Mouse (Mus musculus) heart, embryonic 14.5 days (tissue): ENCODE measurements at regions not wholly inside any gene's neighbourhood (a gene's known extent, or its start where the extent isn't known, plus 50 kb on each side); places are given as distances from the start of the nearest gene placed in this dataset.
A peak's percentile ranks its signal among the peaks of the same experiment; 100 is the strongest.

Experiments used
- ATAC-seq: fragments of 200-750 bp; cut with Nextera tagmentation; 2 replicates; pipeline ENCODE4 v1.8.0; 2017; ENCODE audit warnings: low read depth, moderate TSS enrichment; ENCODE audit not compliant: insufficient number of reproducible peaks, insufficient read depth, low FRiP score
- H3K27ac ChIP-seq, 2 experiments: fragments of 200-500 bp in 1 of 2; fragments of 300-500 bp in 1 of 2; sonication (generic) in 1 of 2; replicated peaks in 1 of 2; 2 replicates each; pipeline ENCODE4 v1.5.1; 2012 to 2014; ENCODE audit warnings: low read depth in 2 of 2, low read length in 2 of 2, control low read depth in 1 of 2, mild to moderate bottlenecking in 1 of 2, mixed read lengths in 1 of 2; ENCODE audit not compliant: control insufficient read depth in 1 of 2, insufficient read depth in 1 of 2
- H3K27me3 ChIP-seq: fragments of 300-500 bp; sonication (generic); 2 replicates; pipeline ENCODE4 v1.6.1; 2014; ENCODE audit warnings: mild to moderate bottlenecking, low read length, control low read depth; ENCODE audit not compliant: control insufficient read depth, insufficient read depth
- H3K36me3 ChIP-seq: fragments of 300-500 bp; sonication (generic); 2 replicates; pipeline ENCODE4 v1.6.1; 2014; ENCODE audit warnings: mild to moderate bottlenecking, control low read depth, low read length, mixed read lengths; ENCODE audit not compliant: control insufficient read depth, insufficient read depth
- H3K4me1 ChIP-seq, 2 experiments: fragments of 200-500 bp in 1 of 2; fragments of 300-500 bp in 1 of 2; sonication (generic) in 1 of 2; 2 replicates each; pipeline ENCODE4 v1.6.1; 2012 to 2014; ENCODE audit warnings: low read length in 2 of 2, control low read depth in 1 of 2, mixed read lengths in 1 of 2; ENCODE audit not compliant: control insufficient read depth in 2 of 2, insufficient read depth in 2 of 2
- H3K4me2 ChIP-seq: fragments of 300-500 bp; sonication (generic); 2 replicates; pipeline ENCODE4 v1.6.1; 2014; ENCODE audit warnings: mild to moderate bottlenecking, low read length
- H3K4me3 ChIP-seq, 2 experiments: fragments of 200-500 bp in 1 of 2; fragments of 300-500 bp in 1 of 2; sonication (generic) in 1 of 2; 2 replicates each; pipeline ENCODE4 v1.5.1; 2012 to 2014; ENCODE audit warnings: low read length in 2 of 2, mild to moderate bottlenecking in 2 of 2, control low read depth in 1 of 2, low read depth in 1 of 2, moderate library complexity in 1 of 2; ENCODE audit not compliant: control insufficient read depth in 1 of 2, insufficient read depth in 1 of 2
- H3K9ac ChIP-seq: fragments of 300-500 bp; sonication (generic); 2 replicates; pipeline ENCODE4 v1.6.1; 2014; ENCODE audit warnings: mild to moderate bottlenecking, low read length
- H3K9me3 ChIP-seq: fragments of 300-500 bp; sonication (generic); 2 replicates; pipeline ENCODE4 v1.6.1; 2016; ENCODE audit warnings: low read length, control low read depth; ENCODE audit not compliant: control insufficient read depth
- WGBS: fragments of 180-500 bp; shearing (Covaris S2); extraction: QIAGEN DNeasy Blood & Tissue Kit; methylation state at CpG from one replicate; pipeline ENCODE4 v1.1.7; 2014; 5-methylcytosine and 5-hydroxymethylcytosine counted together

- Histone ChIP-seq H3K4me2 (no peak overlapping the region), H3K9ac (no peak overlapping the region), H3K27me3 (no peaks in the 10 kb centered on the region), H3K4me1 (no peaks in the 10 kb centered on the region), H3K36me3 (no peaks in the 10 kb centered on the region), H3K9me3 (no peaks in the 10 kb centered on the region), H3K27ac (no peak overlapping the region), H3K4me3 (no peak overlapping the region)
- WGBS, result 57% methylated on average over 5 of the region's 5 CpGs
- ATAC-seq, result no peak
Observed at GRCm38 (mm10) chr16:58303555-58303954, 104.7 kb upstream of the Dcbld2 start.

- WGBS, result 72% methylated on average over 6 of the region's 6 CpGs
- no peak overlapping the region for H3K27ac ChIP-seq
- no peaks in the 10 kb centered on the region for H3K27me3 ChIP-seq
- no peaks in the 10 kb centered on the region for H3K36me3 ChIP-seq
- H3K9me3 ChIP-seq, result no peaks in the 10 kb centered on the region
- no peaks in the 10 kb centered on the region for H3K4me1 ChIP-seq
- no peak overlapping the region for H3K9ac ChIP-seq
- H3K4me2 ChIP-seq, result no peak overlapping the region
- H3K4me3 ChIP-seq, result no peak overlapping the region
- ATAC-seq, result no peak
Observed at GRCm38 (mm10) chr16:58316889-58317455, 91.3 kb upstream of the Dcbld2 start.

- Histone ChIP-seq H3K4me2 (no peak overlapping the region), H3K9me3 (no peaks in the 10 kb centered on the region), H3K4me3 (no peak overlapping the region), H3K27ac (no peak overlapping the region), H3K36me3 (no peaks in the 10 kb centered on the region), H3K9ac (no peak overlapping the region), H3K4me1 (no peaks in the 10 kb centered on the region), H3K27me3 (no peaks in the 10 kb centered on the region)
- 50% methylated on average over 3 of the region's 3 CpGs for WGBS
- ATAC-seq, result no peak
Observed at GRCm38 (mm10) chr16:58331087-58331486, 77.2 kb upstream of the Dcbld2 start.

- no peak overlapping the region for H3K27ac ChIP-seq
- H3K4me2 ChIP-seq, result no peak overlapping the region
- H3K4me1 ChIP-seq, result peaks cover 0 to 2% of the 10 kb centered on the region in 2 experiments; a peak in 1 of 4 replicates
- WGBS, result 81% methylated on average over 5 of the region's 5 CpGs
- no peak overlapping the region for H3K9ac ChIP-seq
- H3K27me3 ChIP-seq, result no peaks in the 10 kb centered on the region
- ATAC-seq, result no peak
- H3K9me3 ChIP-seq, result no peaks in the 10 kb centered on the region
- H3K4me3 ChIP-seq, result no peak overlapping the region
- no peaks in the 10 kb centered on the region for H3K36me3 ChIP-seq
Observed at GRCm38 (mm10) chr16:58343921-58344320, 64.3 kb upstream of the Dcbld2 start.

GRCm38 (mm10) chr16:58349354-58349753 lies 58.9 kb upstream of the Dcbld2 start:
- Histone ChIP-seq H3K27ac (peak overlapping the region; percentile 57), H3K36me3 (no peaks in the 10 kb centered on the region), H3K9me3 (no peaks in the 10 kb centered on the region), H3K9ac (no peak overlapping the region), H3K4me2 (peak overlapping the region; percentile 47), H3K4me3 (no peak overlapping the region), H3K27me3 (no peaks in the 10 kb centered on the region), H3K4me1 (peaks cover 7 to 20% of the 10 kb centered on the region in 2 experiments)
- WGBS, result 30% methylated on average over 5 of the region's 5 CpGs
- no peak for ATAC-seq

GRCm38 (mm10) chr16:58349802-58350201 lies 58.4 kb upstream of the Dcbld2 start:
- H3K4me3 ChIP-seq, result no peak overlapping the region
- no peaks in the 10 kb centered on the region for H3K27me3 ChIP-seq
- ATAC-seq, result no peak
- H3K4me2 ChIP-seq, result peak overlapping the region; percentile 47
- H3K9ac ChIP-seq, result no peak overlapping the region
- 10% methylated on average over 2 of the region's 2 CpGs for WGBS
- H3K4me1 ChIP-seq, result peaks cover 7 to 20% of the 10 kb centered on the region in 2 experiments
- H3K27ac ChIP-seq, result peak overlapping the region; percentile 57 to 70
- H3K9me3 ChIP-seq, result no peaks in the 10 kb centered on the region
- no peaks in the 10 kb centered on the region for H3K36me3 ChIP-seq

GRCm38 (mm10) chr16:58352156-58352555 lies 56.1 kb upstream of the Dcbld2 start:
- H3K27me3 ChIP-seq, result no peaks in the 10 kb centered on the region
- H3K36me3 ChIP-seq, result no peaks in the 10 kb centered on the region
- no peak overlapping the region for H3K4me2 ChIP-seq
- no peaks in the 10 kb centered on the region for H3K9me3 ChIP-seq
- ATAC-seq, result no peak
- H3K4me3 ChIP-seq, result no peak overlapping the region
- no peak overlapping the region for H3K27ac ChIP-seq
- H3K9ac ChIP-seq, result no peak overlapping the region
- peaks cover 7 to 22% of the 10 kb centered on the region in 2 experiments for H3K4me1 ChIP-seq
- WGBS, result 77% methylated on average over 3 of the region's 3 CpGs

GRCm38 (mm10) chr16:58354551-58354950 lies 53.7 kb upstream of the Dcbld2 start:
- 70% methylated on average over 6 of the region's 6 CpGs for whole genome bisulfite sequencing
- no peak overlapping the region for H3K9ac ChIP-seq
- H3K9me3 ChIP-seq, result no peaks in the 10 kb centered on the region
- peaks cover 2 to 14% of the 10 kb centered on the region in 2 experiments for H3K4me1 ChIP-seq
- no peak overlapping the region for H3K4me3 ChIP-seq
- H3K27ac ChIP-seq, result no peak overlapping the region
- H3K4me2 ChIP-seq, result no peak overlapping the region
- no peaks in the 10 kb centered on the region for H3K36me3 ChIP-seq
- no peaks in the 10 kb centered on the region for H3K27me3 ChIP-seq
- no peak for ATAC-seq
